Mouse (Mus musculus) liver, embryonic 16.5 days (tissue): ENCODE measurements around the gene Uba2. TPM values are rescaled to one million over a fixed set of nuclear protein-coding genes. Genes with fewer than 3 reads are reported as not detected.
A peak's percentile ranks its signal among the peaks of the same experiment; 100 is the strongest.
"Not testable (repeated sequence)": the region's sequence is repeated elsewhere in the genome, so short reads cannot be mapped to it uniquely, and the experiment has no call there.

Experiments used
- ATAC-seq: fragments of 200-750 bp; cut with Nextera tagmentation; 2 replicates; pipeline ENCODE4 v1.8.0; 2017; ENCODE audit warnings: low read depth, mild to moderate bottlenecking, moderate number of reproducible peaks, moderate library complexity
- H3K27ac ChIP-seq: fragments of 300-500 bp; sonication (generic); 2 replicates; pipeline ENCODE4 v1.5.1; 2014; ENCODE audit warnings: mild to moderate bottlenecking, low read length
- H3K27me3 ChIP-seq: fragments of 300-500 bp; sonication (generic); 2 replicates; pipeline ENCODE4 v1.6.1; 2014; ENCODE audit warnings: low read depth, low read length, mixed read lengths; ENCODE audit not compliant: control insufficient read depth, insufficient read depth
- H3K36me3 ChIP-seq: fragments of 300-500 bp; sonication (generic); 2 replicates; pipeline ENCODE4 v1.6.1; 2014; ENCODE audit warnings: mild to moderate bottlenecking; ENCODE audit not compliant: control insufficient read depth, insufficient read depth
- H3K4me1 ChIP-seq: fragments of 300-500 bp; sonication (generic); 2 replicates; pipeline ENCODE4 v1.6.1; 2014; ENCODE audit warnings: low read depth, low read length, mixed read lengths; ENCODE audit not compliant: control insufficient read depth
- H3K4me2 ChIP-seq: fragments of 300-500 bp; sonication (generic); 2 replicates; pipeline ENCODE4 v1.6.1; 2014; ENCODE audit warnings: low read depth, low read length, mixed read lengths
- H3K4me3 ChIP-seq: fragments of 300-500 bp; sonication (generic); 2 replicates; pipeline ENCODE4 v1.5.1; 2014; ENCODE audit warnings: low read depth, mild to moderate bottlenecking, low read length
- H3K9ac ChIP-seq: fragments of 300-500 bp; sonication (generic); 2 replicates; pipeline ENCODE4 v1.6.1; 2014; ENCODE audit warnings: low read depth, low read length
- H3K9me3 ChIP-seq: fragments of 300-500 bp; sonication (generic); replicated peaks from 2 replicates; pipeline ENCODE4 v1.6.1; 2016; ENCODE audit warnings: low read length; ENCODE audit not compliant: control insufficient read depth
- WGBS: fragments of 180-500 bp; shearing (Covaris S2); extraction: QIAGEN DNeasy Blood & Tissue Kit; methylation state at CpG from one replicate; pipeline ENCODE4 v1.1.7; 2014; ENCODE audit not compliant: insufficient replicate concordance; 5-methylcytosine and 5-hydroxymethylcytosine counted together
- polyA plus RNA-seq: library from polyadenylated mRNA; unstranded; fragments of >200 nt; fragmentation: Nextera tagmentation; extraction: Ambion mirVana; gene quantifications from 2 replicates; pipeline ENCODE4 v1.2.1, GENCODE M21; 2015

The Uba2 gene
- 69.6 and 81.1 TPM in 2 replicates for polyA plus RNA-seq

- Histone ChIP-seq H3K4me3 (peak within 1 kb of the TSS; percentile 99), H3K36me3 (peaks cover 9% of the 10 kb centered on the region), H3K27ac (no peak within 1 kb of the TSS), H3K27me3 (no peaks in the 10 kb centered on the region), H3K9ac (peak within 1 kb of the TSS; percentile 98), H3K9me3 (no peaks in the 10 kb centered on the region), H3K4me2 (peak within 1 kb of the TSS; percentile 89), H3K4me1 (peaks cover 14% of the 10 kb centered on the region)
- ATAC-seq = no peak
- 69% methylated on average over 3 of the region's 3 CpGs for WGBS
Measured at GRCm38 (mm10) chr7:34169454-34169853, at the start of gene Uba2. Gene Uba2, minus strand, starts transcription at chr7:34169599.

- Histone ChIP-seq H3K27me3 (no peaks in the 10 kb centered on the region), H3K9me3 (no peaks in the 10 kb centered on the region), H3K4me2 (no peak overlapping the region), H3K4me1 (peaks cover 9% of the 10 kb centered on the region; the same call in 1 of the 2 replicates), H3K36me3 (peaks cover 32% of the 10 kb centered on the region), H3K9ac (no peak overlapping the region), H3K4me3 (no peak overlapping the region), H3K27ac (no peak overlapping the region)
- 46% methylated on average over 1 of the region's 1 CpGs for WGBS
- ATAC-seq = no peak
Measured at GRCm38 (mm10) chr7:34218496-34218895, 49.1 kb upstream of the Uba2 start.

GRCm38 (mm10) chr7:34216474-34216873 lies 47.1 kb upstream of the Uba2 start:
- no peak for ATAC-seq
- Histone ChIP-seq H3K4me1 (peaks cover 9% of the 10 kb centered on the region; the same call in 1 of the 2 replicates), H3K27me3 (no peaks in the 10 kb centered on the region), H3K27ac (no peak overlapping the region), H3K9me3 (no peaks in the 10 kb centered on the region), H3K4me3 (no peak overlapping the region), H3K36me3 (peaks cover 24% of the 10 kb centered on the region), H3K4me2 (no peak overlapping the region), H3K9ac (no peak overlapping the region)
- WGBS = 69% methylated on average over 10 of the region's 10 CpGs

- Histone ChIP-seq H3K27ac (no peak overlapping the region), H3K36me3 (peaks cover 24% of the 10 kb centered on the region)
- 65% methylated on average over 9 of the region's 9 CpGs for WGBS
Measured at GRCm38 (mm10) chr7:34215481-34215880, 46.1 kb upstream of the Uba2 start.

GRCm38 (mm10) chr7:34214644-34215043 lies 45.2 kb upstream of the Uba2 start:
- Histone ChIP-seq H3K9me3 (no peaks in the 10 kb centered on the region), H3K36me3 (peaks cover 24% of the 10 kb centered on the region), H3K9ac (no peak overlapping the region), H3K27me3 (no peaks in the 10 kb centered on the region), H3K27ac (no peak overlapping the region), H3K4me3 (no peak overlapping the region), H3K4me1 (peaks cover 9% of the 10 kb centered on the region; the same call in 1 of the 2 replicates), H3K4me2 (no peak overlapping the region)
- ATAC-seq = peak; percentile 15; the same call in 1 of the 2 replicates
- 77% methylated on average over 8 of the region's 8 CpGs for WGBS

More at GRCm38 (mm10) chr7:34215481-34215880, 46.1 kb upstream of the Uba2 start:
- Histone ChIP-seq H3K4me1 (peaks cover 9% of the 10 kb centered on the region; the same call in 1 of the 2 replicates), H3K9me3 (no peaks in the 10 kb centered on the region), H3K27me3 (no peaks in the 10 kb centered on the region), H3K4me3 (no peak overlapping the region), H3K9ac (no peak overlapping the region), H3K4me2 (no peak overlapping the region)
- peak; percentile 41 for ATAC-seq

GRCm38 (mm10) chr7:34213281-34213680 lies 43.9 kb upstream of the Uba2 start:
- H3K9me3 ChIP-seq = no peaks in the 10 kb centered on the region
- no peak overlapping the region for H3K4me2 ChIP-seq
- no peak overlapping the region for H3K9ac ChIP-seq
- ATAC-seq = no peak
- H3K4me1 ChIP-seq = peaks cover 9% of the 10 kb centered on the region; the same call in 1 of the 2 replicates
- no peak overlapping the region for H3K27ac ChIP-seq
- no peak overlapping the region for H3K4me3 ChIP-seq
- WGBS = 72% methylated on average over 7 of the region's 7 CpGs
- H3K27me3 ChIP-seq = no peaks in the 10 kb centered on the region
- H3K36me3 ChIP-seq = peaks cover 21% of the 10 kb centered on the region

- 80% methylated on average over 9 of the region's 9 CpGs for WGBS
- H3K36me3 ChIP-seq = peaks cover 35% of the 10 kb centered on the region
- no peak overlapping the region for H3K4me3 ChIP-seq
Measured at GRCm38 (mm10) chr7:34208027-34208745, 38.8 kb upstream of the Uba2 start.

GRCm38 (mm10) chr7:34206331-34206730 lies 36.9 kb upstream of the Uba2 start:
- 72% methylated on average over 6 of the region's 6 CpGs for WGBS

More at GRCm38 (mm10) chr7:34208027-34208745, 38.8 kb upstream of the Uba2 start:
- H3K9me3 ChIP-seq = no peaks in the 10 kb centered on the region
- ATAC-seq = no peak
- no peak overlapping the region for H3K4me2 ChIP-seq
- H3K27ac ChIP-seq = no peak overlapping the region
- no peak overlapping the region for H3K9ac ChIP-seq
- H3K4me1 ChIP-seq = no peaks in the 10 kb centered on the region
- H3K27me3 ChIP-seq = no peaks in the 10 kb centered on the region

GRCm38 (mm10) chr7:34202147-34202546 lies 32.7 kb upstream of the Uba2 start:
- H3K4me1 ChIP-seq, ATAC-seq, H3K4me3 ChIP-seq, H3K27me3 ChIP-seq, H3K9ac ChIP-seq, H3K27ac ChIP-seq, H3K9me3 ChIP-seq, H3K4me2 ChIP-seq: not testable (repeated sequence)
- WGBS = 88% methylated on average over 10 of the region's 10 CpGs
- peaks cover 36% of the 10 kb centered on the region for H3K36me3 ChIP-seq

More at GRCm38 (mm10) chr7:34206331-34206730, 36.9 kb upstream of the Uba2 start:
- Histone ChIP-seq H3K4me1 (no peaks in the 10 kb centered on the region), H3K9me3 (no peaks in the 10 kb centered on the region), H3K36me3 (peaks cover 44% of the 10 kb centered on the region), H3K9ac (no peak overlapping the region), H3K4me3 (no peak overlapping the region), H3K27me3 (no peaks in the 10 kb centered on the region), H3K27ac (no peak overlapping the region), H3K4me2 (no peak overlapping the region)
- no peak for ATAC-seq
